Mouse (Mus musculus): ENCODE measurements around the gene Anp32e. TPM values are rescaled to one million over a fixed set of nuclear protein-coding genes. Genes with fewer than 3 reads are reported as not detected.
"Not testable (repeated sequence)": the region's sequence is repeated elsewhere in the genome, so short reads cannot be mapped to it uniquely, and the experiment has no call there.

Gene Anp32e
- polyA plus RNA-seq, 1 experiment from 2014 or later, result 218 TPM

- WGBS, result under 1% methylated on average over 24 of the region's 43 CpGs
- Histone ChIP-seq H3K27me3 (0 out of 2 replicates have a peak, but pooled peaks cover 10% of the 10 kb centered on the region), H3K9ac (replicated peaks) (peak within 1 kb of the TSS; percentile 82), H3K4me1 (replicated peaks) (peaks cover 29% of the 10 kb centered on the region), H3K4me3 (replicated peaks) (peak within 1 kb of the TSS; percentile 67), H3K4me2 (replicated peaks) (peak within 1 kb of the TSS; percentile 84), H3K27ac (peak within 1 kb of the TSS; percentile 49)
- not testable (repeated sequence) for H3K36me3 ChIP-seq, H3K9me3 ChIP-seq
- peak; percentile 99 for ATAC-seq
Measured at GRCm38 (mm10) chr3:95893606-95894316, 35.3 kb upstream of the Anp32e start, which contains the start of gene Aph1a. Gene Aph1a, plus strand, starts transcription at chr3:95893969.

GRCm38 (mm10) chr3:95894317-95895160 lies 34.5 kb upstream of the Anp32e start:
- 17% methylated on average over 16 of the region's 16 CpGs for WGBS
- Histone ChIP-seq H3K4me1 (replicated peaks) (peaks cover 29% of the 10 kb centered on the region), H3K36me3 (peaks cover 6% of the 10 kb centered on the region; the same call in 1 of the 2 replicates), H3K27me3 (0 out of 2 replicates have a peak, but pooled peaks cover 10% of the 10 kb centered on the region), H3K27ac (peak overlapping the region; percentile 42), H3K9ac (replicated peaks) (peak overlapping the region; percentile 82), H3K4me3 (replicated peaks) (peak overlapping the region; percentile 67), H3K4me2 (replicated peaks) (peak overlapping the region; percentile 84), H3K9me3 (no peaks in the 10 kb centered on the region)
- 0 out of 2 replicates have a peak, but pooled peaks have one; percentile 4 for ATAC-seq

DNA sequence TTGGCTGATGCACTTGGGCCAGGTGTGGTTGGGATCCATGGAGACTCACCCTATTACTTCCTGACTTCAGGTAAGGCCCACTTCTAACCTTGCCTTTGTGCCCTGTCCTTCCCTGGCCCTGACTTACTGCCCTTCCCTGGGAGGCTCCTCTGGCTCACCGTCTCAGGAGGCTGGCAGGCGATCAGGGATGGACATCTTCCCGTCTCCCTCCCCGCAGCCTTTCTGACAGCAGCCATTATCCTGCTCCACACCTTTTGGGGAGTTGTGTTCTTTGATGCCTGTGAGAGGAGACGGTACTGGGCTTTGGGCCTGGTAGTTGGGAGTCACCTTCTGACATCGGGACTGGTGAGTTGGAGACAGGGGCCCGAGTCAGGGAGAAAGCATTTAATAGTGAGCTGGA lies 33.5 kb upstream of the Anp32e start:
- not testable (repeated sequence) for H3K4me3 ChIP-seq (replicated peaks)

GRCm38 (mm10) chr3:95899800-95900524 lies 29.1 kb upstream of the Anp32e start:
- Histone ChIP-seq H3K4me3 (replicated peaks) (no peak overlapping the region), H3K9me3 (no peaks in the 10 kb centered on the region), H3K36me3 (peaks cover 6% of the 10 kb centered on the region; the same call in 1 of the 2 replicates), H3K27ac (no peak overlapping the region), H3K4me1 (replicated peaks) (peaks cover 24% of the 10 kb centered on the region), H3K9ac (replicated peaks) (0 out of 2 replicates have a peak overlapping the region, but pooled peaks have one; percentile 2), H3K4me2 (replicated peaks) (no peak overlapping the region), H3K27me3 (peaks cover 24% of the 10 kb centered on the region)
- WGBS, result 75% methylated on average over 13 of the region's 13 CpGs
- no peak for ATAC-seq

More for the DNA sequence above, 33.5 kb upstream of the Anp32e start:
- peak overlapping the region; percentile 84 for H3K4me2 ChIP-seq (replicated peaks)
- H3K9me3 ChIP-seq; H3K9ac ChIP-seq (replicated peaks); H3K36me3 ChIP-seq; ATAC-seq; H3K27ac ChIP-seq: not testable (repeated sequence)
- H3K27me3 ChIP-seq, result 0 out of 2 replicates have a peak, but pooled peaks cover 10% of the 10 kb centered on the region
- H3K4me1 ChIP-seq (replicated peaks), result peaks cover 29% of the 10 kb centered on the region
- WGBS, result 84% methylated on average over 7 of the region's 7 CpGs

DNA sequence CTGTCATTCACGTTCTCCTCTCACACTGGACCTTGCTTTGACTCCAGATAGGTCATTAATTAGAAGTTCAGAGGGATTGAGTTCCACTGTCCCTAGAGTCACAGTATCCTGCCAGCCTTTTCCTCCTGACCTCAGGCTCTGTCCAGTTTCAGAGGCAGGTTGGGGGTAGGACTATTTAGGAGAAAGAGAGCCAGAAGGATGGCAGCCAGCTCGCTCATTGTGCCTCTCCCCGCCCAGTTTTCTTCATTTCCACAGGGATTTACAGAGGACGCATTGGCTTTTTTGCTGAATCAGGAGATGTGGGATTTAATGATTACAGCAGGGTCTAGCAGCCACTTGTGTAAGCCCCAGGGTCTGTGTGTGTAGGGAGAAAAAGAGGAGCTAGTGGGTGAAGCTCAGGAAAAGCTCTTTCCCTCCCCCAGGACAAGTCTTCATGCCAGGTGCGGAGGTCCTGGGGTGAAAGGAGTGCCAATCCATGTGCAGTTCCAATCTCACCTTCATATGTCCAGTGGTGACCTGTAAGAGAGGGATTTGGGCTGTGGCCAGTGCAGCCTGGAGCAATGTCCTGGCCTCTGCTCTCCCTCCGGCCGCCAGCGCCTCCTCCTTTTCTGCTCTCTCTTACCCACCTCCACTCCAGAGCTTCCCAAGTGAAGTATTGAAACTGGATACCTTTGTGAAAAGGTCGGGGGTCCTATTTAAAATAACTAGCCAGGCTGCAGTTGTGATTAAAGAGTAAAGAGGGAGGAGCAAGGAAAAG lies 27.3 kb upstream of the Anp32e start:
- no peak overlapping the region for H3K27ac ChIP-seq
- H3K36me3 ChIP-seq, result peaks cover 6% of the 10 kb centered on the region; the same call in 1 of the 2 replicates
- H3K27me3 ChIP-seq, result peaks cover 28% of the 10 kb centered on the region
- no peak overlapping the region for H3K9ac ChIP-seq (replicated peaks)
- ATAC-seq, result no peak
- H3K9me3 ChIP-seq, result no peaks in the 10 kb centered on the region
- H3K4me2 ChIP-seq (replicated peaks), result no peak overlapping the region
- 68% methylated on average over 9 of the region's 9 CpGs for WGBS
- H3K4me3 ChIP-seq (replicated peaks), result no peak overlapping the region
- H3K4me1 ChIP-seq (replicated peaks), result peaks cover 28% of the 10 kb centered on the region

GRCm38 (mm10) chr3:95902373-95902625 lies 26.7 kb upstream of the Anp32e start:
- Histone ChIP-seq H3K27me3 (peaks cover 31% of the 10 kb centered on the region), H3K4me1 (replicated peaks) (peaks cover 28% of the 10 kb centered on the region), H3K4me3 (replicated peaks) (no peak overlapping the region), H3K4me2 (replicated peaks) (no peak overlapping the region), H3K27ac (no peak overlapping the region), H3K36me3 (peaks cover 6% of the 10 kb centered on the region; the same call in 1 of the 2 replicates), H3K9ac (replicated peaks) (0 out of 2 replicates have a peak overlapping the region, but pooled peaks have one; percentile 16), H3K9me3 (no peaks in the 10 kb centered on the region)
- no peak for ATAC-seq

GRCm38 (mm10) chr3:95902643-95903042 lies 26.4 kb upstream of the Anp32e start:
- no peaks in the 10 kb centered on the region for H3K9me3 ChIP-seq
- peaks cover 28% of the 10 kb centered on the region for H3K4me1 ChIP-seq (replicated peaks)
- H3K36me3 ChIP-seq, result peaks cover 4% of the 10 kb centered on the region; the same call in 1 of the 2 replicates
- no peak overlapping the region for H3K4me3 ChIP-seq (replicated peaks)
- H3K27ac ChIP-seq, result no peak overlapping the region
- peaks cover 34% of the 10 kb centered on the region for H3K27me3 ChIP-seq
- 0 out of 2 replicates have a peak overlapping the region, but pooled peaks have one; percentile 16 for H3K9ac ChIP-seq (replicated peaks)
- WGBS, result 50% methylated on average over 6 of the region's 6 CpGs
- H3K4me2 ChIP-seq (replicated peaks), result peak overlapping the region; percentile 20; the same call in 1 of the 2 replicates
- ATAC-seq, result no peak

- Histone ChIP-seq H3K9ac (replicated peaks) (peak overlapping the region; percentile 59), H3K4me3 (replicated peaks) (peak overlapping the region; percentile 37), H3K27me3 (peaks cover 40% of the 10 kb centered on the region), H3K36me3 (no peaks in the 10 kb centered on the region), H3K9me3 (no peaks in the 10 kb centered on the region), H3K4me2 (replicated peaks) (peak overlapping the region; percentile 73), H3K4me1 (replicated peaks) (peaks cover 28% of the 10 kb centered on the region), H3K27ac (no peak overlapping the region)
- WGBS, result 2% methylated on average over 15 of the region's 15 CpGs
- ATAC-seq, result peak; percentile 19
Measured at GRCm38 (mm10) chr3:95903753-95904502, 25.1 kb upstream of the Anp32e start.

DNA sequence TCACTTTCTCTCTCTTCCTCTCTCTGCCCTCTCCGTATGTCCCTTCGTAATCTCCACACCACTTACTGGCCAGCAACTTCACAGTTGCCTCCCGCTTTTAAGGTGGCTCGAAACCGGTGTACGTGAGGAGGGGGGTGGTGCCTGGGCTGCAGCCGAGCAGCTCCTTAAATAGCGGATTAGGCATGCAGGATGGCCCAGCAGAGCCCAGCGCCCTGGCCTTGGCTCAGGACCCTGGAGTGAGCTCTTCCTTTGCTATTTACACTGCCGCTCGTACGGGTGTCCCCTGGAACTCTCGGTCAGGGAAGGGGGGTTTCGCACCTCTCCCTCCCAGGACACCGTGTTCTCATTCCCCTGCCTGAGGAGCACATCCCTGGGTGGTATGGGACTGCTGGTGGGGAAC lies 24.5 kb upstream of the Anp32e start, which contains the start of gene Car14:
Gene Car14 (minus strand): TSS at position 124 of the 400 bp plus-strand sequence.
- Histone ChIP-seq H3K4me2 (replicated peaks) (peak within 1 kb of the TSS; percentile 73), H3K36me3 (no peaks in the 10 kb centered on the region), H3K9me3 (no peaks in the 10 kb centered on the region), H3K9ac (replicated peaks) (peak within 1 kb of the TSS; percentile 59), H3K27me3 (peaks cover 40% of the 10 kb centered on the region), H3K27ac (0 out of 2 replicates have a peak within 1 kb of the TSS, but pooled peaks have one; percentile 9), H3K4me1 (replicated peaks) (peaks cover 28% of the 10 kb centered on the region), H3K4me3 (replicated peaks) (peak within 1 kb of the TSS; percentile 37)
- WGBS, result 1% methylated on average over 15 of the region's 15 CpGs
- peak; percentile 61; the same call in 1 of the 2 replicates for ATAC-seq

DNA sequence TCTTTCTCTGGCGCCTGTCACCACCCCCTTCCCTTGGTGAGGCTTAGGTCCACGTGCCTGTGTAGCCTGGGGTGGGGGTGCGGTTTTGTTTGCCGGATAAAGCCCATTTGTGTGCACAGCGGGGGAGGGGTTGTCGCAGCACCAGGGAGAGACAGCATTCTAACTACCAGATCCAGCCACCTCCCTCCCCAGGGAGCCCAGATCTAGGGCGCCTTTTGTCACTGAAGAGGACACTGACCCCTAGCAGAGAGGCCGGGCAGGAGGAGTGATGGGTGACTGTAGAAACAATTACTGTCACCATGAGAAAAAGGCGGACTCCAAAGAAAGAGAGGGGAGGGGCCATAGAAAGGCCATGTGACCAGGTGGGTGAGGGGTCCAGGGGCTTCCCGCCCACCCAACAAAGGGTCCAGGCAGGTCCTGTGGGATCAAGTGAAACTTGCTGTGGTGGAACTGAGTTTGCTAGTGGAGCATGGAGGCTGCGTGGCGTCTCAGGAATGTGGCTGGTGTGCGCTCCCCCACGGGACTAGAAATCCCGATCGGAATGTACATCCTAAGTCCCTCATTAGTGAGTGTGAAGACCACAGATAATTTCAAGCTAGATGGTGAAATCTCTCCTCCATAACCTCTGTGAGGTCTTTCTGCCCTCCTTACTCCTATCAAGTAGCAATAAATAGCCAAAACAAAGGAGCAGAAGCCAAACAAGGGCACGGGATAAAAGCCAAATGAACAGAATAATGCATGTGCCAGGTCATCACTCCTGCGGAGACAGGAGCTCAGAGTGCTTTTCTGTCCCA lies 23.7 kb upstream of the Anp32e start:
- ATAC-seq, result peak; percentile 55
- peak overlapping the region; percentile 37 for H3K4me3 ChIP-seq (replicated peaks)
- 0 out of 2 replicates have a peak overlapping the region, but pooled peaks have one; percentile 9 for H3K27ac ChIP-seq
- no peaks in the 10 kb centered on the region for H3K36me3 ChIP-seq
- H3K9me3 ChIP-seq, result no peaks in the 10 kb centered on the region
- H3K9ac ChIP-seq (replicated peaks), result peak overlapping the region; percentile 59
- peaks cover 40% of the 10 kb centered on the region for H3K27me3 ChIP-seq
- H3K4me1 ChIP-seq (replicated peaks), result peaks cover 28% of the 10 kb centered on the region
- H3K4me2 ChIP-seq (replicated peaks), result peak overlapping the region; percentile 73
- WGBS, result 0% methylated on average over 18 of the region's 18 CpGs

All from midbrain, embryonic 13.5 days (tissue).